Mouse (Mus musculus): ENCODE results near the gene Ptpn14. TPM values are rescaled to one million over a fixed set of nuclear protein-coding genes. Genes with fewer than 3 reads are reported as not detected.

Gene Ptpn14
- total RNA-seq, 2 experiments from 2014 or later = 11.2 to 11.9 TPM

Other genes with a start within 250 kb of the Ptpn14 start
- under 1 TPM; 0.15 to 0.40 TPM for gene Cenpf, start 40.2 kb upstream of the Ptpn14 start, total RNA-seq (2021)
- 10 to 100 TPM; 74.3 to 80.3 TPM for gene Smyd2, start 194.1 kb downstream of the Ptpn14 start, total RNA-seq (2021)